Mouse (Mus musculus): Measurements from ENCODE around the gene Exd2. TPM values are rescaled to one million over a fixed set of nuclear protein-coding genes. Genes with fewer than 3 reads are reported as not detected.

The Exd2 gene
- 28.1 and 30.5 TPM in 2 replicates for polyA plus RNA-seq (2015; fragmentation: Nextera tagmentation; extraction: Ambion mirVana)

DNA sequence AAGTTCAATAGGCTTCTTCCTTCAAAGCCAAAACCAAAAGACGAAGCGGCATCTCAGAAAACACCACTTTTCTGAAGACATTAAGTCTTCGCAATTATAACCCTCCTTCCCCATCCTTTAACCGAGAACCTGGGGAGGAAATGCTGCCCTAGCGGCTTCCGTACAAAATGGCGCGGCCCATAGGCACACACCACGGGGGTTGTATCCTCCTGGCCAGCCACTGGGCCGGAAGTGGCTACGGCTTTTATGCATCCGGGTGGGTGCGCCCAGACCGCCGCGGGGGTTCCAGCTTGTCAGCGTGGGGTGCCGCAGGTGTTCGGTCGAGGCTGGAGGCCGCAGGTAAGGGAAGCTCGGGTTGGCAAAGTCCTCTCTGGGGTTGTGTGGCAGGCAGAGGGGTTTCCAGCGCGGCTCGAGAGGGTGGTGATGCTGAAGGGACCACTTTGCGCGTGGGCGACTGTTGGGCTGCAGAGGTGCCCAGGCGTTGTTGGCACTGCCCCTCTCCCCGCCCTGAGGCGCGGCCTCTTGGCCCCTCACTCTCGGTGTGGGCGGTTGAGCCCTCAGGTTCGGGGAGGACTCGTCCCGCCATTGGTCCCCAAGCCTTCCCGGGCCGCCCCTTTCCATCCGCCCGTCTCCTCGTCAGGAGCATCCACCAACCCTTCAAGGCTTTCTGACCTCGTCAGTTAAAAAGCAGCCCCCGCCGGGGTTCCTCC, at the start of gene Exd2:
Exd2 (plus strand) TSS at position 154 of the 710 bp plus-strand sequence.
- under 1% methylated on average over 45 of the region's 45 CpGs for WGBS
- peak within 1 kb of the TSS; percentile 88 for H3K27ac ChIP-seq
- peak within 1 kb of the TSS; percentile 70 for H3K4me2 ChIP-seq
- H3K4me1 ChIP-seq, result peaks cover 7% of the 10 kb centered on the region
- H3K4me3 ChIP-seq, result peak within 1 kb of the TSS; percentile 83
- H3K9ac ChIP-seq, result peak within 1 kb of the TSS; percentile 78
- no peaks in the 10 kb centered on the region for H3K9me3 ChIP-seq
- peak; percentile 95 for ATAC-seq (ENCODE audit: insufficient number of reproducible peaks, insufficient read depth, low FRiP score, low TSS enrichment, low read depth)
- H3K36me3 ChIP-seq, result no peaks in the 10 kb centered on the region
- H3K27me3 ChIP-seq, result no peaks in the 10 kb centered on the region

DNA sequence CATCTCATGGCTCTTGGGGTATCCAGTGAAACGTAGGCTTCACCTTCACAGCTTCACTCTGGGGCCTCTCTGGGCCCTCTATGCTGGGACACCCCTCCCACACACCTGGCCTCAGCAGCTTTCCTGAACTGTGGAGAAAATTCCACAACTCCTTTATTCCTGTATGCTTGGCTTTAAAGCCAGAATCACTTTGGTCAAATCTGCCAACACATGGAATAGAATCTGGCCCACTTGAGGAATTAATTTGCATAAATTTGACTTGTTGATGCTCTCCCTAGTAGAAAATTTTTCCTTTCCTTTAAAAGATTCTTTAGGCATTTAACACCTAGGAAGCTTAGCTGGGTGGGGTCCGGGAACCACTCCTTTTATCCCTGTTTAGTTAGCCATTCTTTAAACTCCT, 47.8 kb upstream of the Exd2 start:
- no peak overlapping the region for H3K4me3 ChIP-seq
- H3K4me1 ChIP-seq, result no peaks in the 10 kb centered on the region
- H3K27ac ChIP-seq, result no peak overlapping the region
- H3K27me3 ChIP-seq, result no peaks in the 10 kb centered on the region
- H3K9ac ChIP-seq, result no peak overlapping the region
- H3K4me2 ChIP-seq, result no peak overlapping the region
- 82% methylated on average over 2 of the region's 2 CpGs for WGBS
- peaks cover 52% of the 10 kb centered on the region for H3K36me3 ChIP-seq
- H3K9me3 ChIP-seq, result 0 out of 2 replicates have a peak, but pooled peaks cover 9% of the 10 kb centered on the region
- ATAC-seq (ENCODE audit: insufficient number of reproducible peaks, insufficient read depth, low FRiP score, low TSS enrichment, low read depth), result no peak

GRCm38 (mm10) chr12:80427683-80428082, 35.2 kb upstream of the Exd2 start:
- H3K4me2 ChIP-seq, result no peak overlapping the region
- no peaks in the 10 kb centered on the region for H3K27me3 ChIP-seq
- WGBS, result 87% methylated on average over 3 of the region's 3 CpGs
- peaks cover 23% of the 10 kb centered on the region for H3K36me3 ChIP-seq
- H3K27ac ChIP-seq, result no peak overlapping the region
- H3K4me1 ChIP-seq, result no peaks in the 10 kb centered on the region
- no peak overlapping the region for H3K9ac ChIP-seq
- no peak overlapping the region for H3K4me3 ChIP-seq
- H3K9me3 ChIP-seq, result no peaks in the 10 kb centered on the region
- no peak for ATAC-seq (ENCODE audit: insufficient number of reproducible peaks, insufficient read depth, low FRiP score, low TSS enrichment, low read depth)

GRCm38 (mm10) chr12:80433266-80433665, 29.6 kb upstream of the Exd2 start:
- 61% methylated on average over 4 of the region's 4 CpGs for WGBS
- ATAC-seq (ENCODE audit: insufficient number of reproducible peaks, insufficient read depth, low FRiP score, low TSS enrichment, low read depth), result no peak

GRCm38 (mm10) chr12:80434601-80434960, 28.3 kb upstream of the Exd2 start:
- Histone ChIP-seq H3K9me3 (no peaks in the 10 kb centered on the region), H3K4me2 (peak overlapping the region; percentile 81), H3K4me1 (peaks cover 17% of the 10 kb centered on the region), H3K9ac (peak overlapping the region; percentile 93), H3K27me3 (no peaks in the 10 kb centered on the region), H3K4me3 (peak overlapping the region; percentile 91), H3K36me3 (no peaks in the 10 kb centered on the region), H3K27ac (peak overlapping the region; percentile 98)
- no peak for ATAC-seq (ENCODE audit: insufficient number of reproducible peaks, insufficient read depth, low FRiP score, low TSS enrichment, low read depth)
- 3% methylated on average over 9 of the region's 10 CpGs for WGBS

More at GRCm38 (mm10) chr12:80433266-80433665, 29.6 kb upstream of the Exd2 start:
- no peaks in the 10 kb centered on the region for H3K9me3 ChIP-seq
- 0 out of 2 replicates have a peak, but pooled peaks cover 6% of the 10 kb centered on the region for H3K36me3 ChIP-seq
- H3K4me3 ChIP-seq, result no peak overlapping the region
- no peaks in the 10 kb centered on the region for H3K27me3 ChIP-seq
- peaks cover 17% of the 10 kb centered on the region for H3K4me1 ChIP-seq
- no peak overlapping the region for H3K4me2 ChIP-seq
- H3K9ac ChIP-seq, result no peak overlapping the region
- H3K27ac ChIP-seq, result no peak overlapping the region

GRCm38 (mm10) chr12:80434961-80435691, 27.8 kb upstream of the Exd2 start:
- Histone ChIP-seq H3K36me3 (no peaks in the 10 kb centered on the region), H3K9ac (peak overlapping the region; percentile 93), H3K27me3 (no peaks in the 10 kb centered on the region), H3K4me3 (peak overlapping the region; percentile 91), H3K9me3 (no peaks in the 10 kb centered on the region), H3K4me2 (peak overlapping the region; percentile 81), H3K27ac (peak overlapping the region; percentile 98), H3K4me1 (peaks cover 17% of the 10 kb centered on the region)
- peak; percentile 68 for ATAC-seq (ENCODE audit: insufficient number of reproducible peaks, insufficient read depth, low FRiP score, low TSS enrichment, low read depth)
- WGBS, result under 1% methylated on average over 59 of the region's 64 CpGs

DNA sequence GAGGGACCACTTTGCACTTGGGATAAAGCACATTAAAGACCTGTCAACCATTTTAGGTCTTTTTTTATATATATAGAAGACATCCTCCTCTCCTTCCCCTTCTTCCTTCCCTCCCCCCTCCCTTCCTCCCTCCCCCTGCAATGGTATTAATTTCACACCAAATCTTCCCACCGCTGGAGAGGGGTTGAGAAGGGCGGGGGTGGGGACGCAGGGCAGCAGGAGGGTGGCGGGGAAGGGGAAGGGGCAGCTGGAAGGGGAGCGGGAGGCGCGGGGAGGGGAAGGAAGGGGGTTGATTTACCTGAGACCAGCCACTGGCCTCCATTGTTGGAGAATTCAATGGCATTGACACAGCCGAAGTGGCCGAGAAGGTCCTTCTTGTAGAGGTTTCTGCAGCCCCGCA, 27.0 kb upstream of the Exd2 start:
- peak overlapping the region; percentile 81 for H3K4me2 ChIP-seq
- WGBS, result 2% methylated on average over 9 of the region's 10 CpGs
- H3K4me3 ChIP-seq, result peak overlapping the region; percentile 91
- H3K27me3 ChIP-seq, result no peaks in the 10 kb centered on the region
- no peak for ATAC-seq (ENCODE audit: insufficient number of reproducible peaks, insufficient read depth, low FRiP score, low TSS enrichment, low read depth)
- no peaks in the 10 kb centered on the region for H3K9me3 ChIP-seq
- H3K4me1 ChIP-seq, result peaks cover 17% of the 10 kb centered on the region
- peak overlapping the region; percentile 98 for H3K27ac ChIP-seq
- H3K36me3 ChIP-seq, result no peaks in the 10 kb centered on the region
- H3K9ac ChIP-seq, result peak overlapping the region; percentile 93

DNA sequence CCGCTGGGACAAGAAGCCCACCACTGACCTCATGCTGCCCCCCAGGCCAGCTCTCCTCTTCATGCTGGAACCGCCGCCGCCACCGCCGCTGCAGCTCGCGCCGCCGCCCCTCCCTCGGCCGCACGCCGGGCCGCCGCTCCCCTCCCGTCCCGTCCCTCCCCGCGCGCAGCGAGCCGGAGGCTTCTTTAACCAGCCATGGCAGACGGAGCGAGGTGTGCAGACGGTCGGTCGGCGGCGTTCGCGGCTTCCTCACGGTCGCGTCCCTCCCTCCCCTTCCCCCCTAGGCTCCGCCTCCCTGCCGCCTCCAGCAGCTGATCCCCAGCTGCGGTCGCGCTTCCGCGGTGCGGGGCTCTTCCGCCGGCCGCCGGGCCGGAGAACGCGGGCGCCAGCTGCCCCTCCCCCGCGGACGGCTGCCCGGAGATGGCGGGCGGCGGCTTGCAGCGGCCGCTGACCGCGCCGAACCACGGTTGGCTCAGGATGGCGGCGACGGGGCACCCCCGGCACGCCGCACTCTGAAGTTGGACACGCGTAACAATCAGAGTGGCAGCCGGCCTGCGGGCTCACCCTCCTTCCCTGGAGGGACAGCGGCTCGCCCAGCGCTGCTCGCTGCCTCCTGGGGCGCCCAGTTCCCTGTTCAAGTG, 26.4 kb upstream of the Exd2 start, which contains the start of gene Dcaf5:
Dcaf5 (minus strand) TSS at position 266 of the 641 bp plus-strand sequence.
- peak within 1 kb of the TSS; percentile 91 for H3K4me3 ChIP-seq
- no peaks in the 10 kb centered on the region for H3K36me3 ChIP-seq
- ATAC-seq (ENCODE audit: insufficient number of reproducible peaks, insufficient read depth, low FRiP score, low TSS enrichment, low read depth), result peak; percentile 71; the same call in 1 of the 2 replicates
- peak within 1 kb of the TSS; percentile 81 for H3K4me2 ChIP-seq
- peak within 1 kb of the TSS; percentile 93 for H3K9ac ChIP-seq
- no peaks in the 10 kb centered on the region for H3K9me3 ChIP-seq
- H3K27me3 ChIP-seq, result no peaks in the 10 kb centered on the region
- H3K4me1 ChIP-seq, result peaks cover 17% of the 10 kb centered on the region
- H3K27ac ChIP-seq, result peak within 1 kb of the TSS; percentile 98
- WGBS, result under 1% methylated on average over 78 of the region's 79 CpGs

GRCm38 (mm10) chr12:80437051-80437675, 25.7 kb upstream of the Exd2 start:
- H3K4me1 ChIP-seq, result peaks cover 17% of the 10 kb centered on the region
- H3K4me3 ChIP-seq, result peak overlapping the region; percentile 91
- peak overlapping the region; percentile 81 for H3K4me2 ChIP-seq
- no peaks in the 10 kb centered on the region for H3K9me3 ChIP-seq
- H3K9ac ChIP-seq, result peak overlapping the region; percentile 93
- 0 out of 2 replicates have a peak overlapping the region, but pooled peaks have one; percentile 98 for H3K27ac ChIP-seq
- no peaks in the 10 kb centered on the region for H3K27me3 ChIP-seq
- WGBS, result 15% methylated on average over 4 of the region's 4 CpGs
- H3K36me3 ChIP-seq, result no peaks in the 10 kb centered on the region
- ATAC-seq (ENCODE audit: insufficient number of reproducible peaks, insufficient read depth, low FRiP score, low TSS enrichment, low read depth), result no peak

DNA sequence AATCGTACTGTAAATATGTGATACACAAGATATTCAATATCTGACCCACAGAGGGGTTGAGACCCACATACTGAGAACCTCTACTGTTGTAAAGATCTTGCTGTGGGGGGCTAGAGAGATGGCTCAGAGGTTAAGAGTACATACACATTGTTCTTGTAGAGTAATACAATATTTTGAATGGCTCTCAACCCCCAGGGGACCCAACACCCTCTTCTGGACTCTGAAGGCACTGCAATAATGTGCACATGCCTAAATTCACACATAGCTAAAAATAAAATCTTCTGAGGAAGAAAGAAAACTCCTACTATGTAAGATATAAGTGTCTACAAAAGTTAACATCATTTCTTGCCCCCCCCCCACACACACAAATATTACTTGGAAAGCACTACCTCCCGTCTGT, 21.9 kb upstream of the Exd2 start:
- H3K36me3 ChIP-seq, result no peaks in the 10 kb centered on the region
- no peak overlapping the region for H3K9ac ChIP-seq
- no peak overlapping the region for H3K4me3 ChIP-seq
- no peaks in the 10 kb centered on the region for H3K27me3 ChIP-seq
- no peaks in the 10 kb centered on the region for H3K9me3 ChIP-seq
- whole genome bisulfite sequencing, result 78% methylated on average over 2 of the region's 2 CpGs
- no peak for ATAC-seq (ENCODE audit: insufficient number of reproducible peaks, insufficient read depth, low FRiP score, low TSS enrichment, low read depth)
- peaks cover 8% of the 10 kb centered on the region for H3K4me1 ChIP-seq
- no peak overlapping the region for H3K27ac ChIP-seq
- H3K4me2 ChIP-seq, result no peak overlapping the region

GRCm38 (mm10) chr12:80444525-80445109, 18.3 kb upstream of the Exd2 start:
- Histone ChIP-seq H3K4me3 (no peak overlapping the region), H3K36me3 (no peaks in the 10 kb centered on the region), H3K4me1 (no peaks in the 10 kb centered on the region), H3K27me3 (no peaks in the 10 kb centered on the region), H3K4me2 (no peak overlapping the region), H3K27ac (no peak overlapping the region), H3K9ac (no peak overlapping the region), H3K9me3 (no peaks in the 10 kb centered on the region)
- WGBS, result 88% methylated on average over 9 of the region's 9 CpGs
- no peak for ATAC-seq (ENCODE audit: insufficient number of reproducible peaks, insufficient read depth, low FRiP score, low TSS enrichment, low read depth)

Measured in embryonic facial prominence, embryonic 13.5 days (tissue).